Mouse (Mus musculus): ENCODE results near the gene Metap1d.

- TF ChIP-seq CTCF (IDR thresholded peaks at IDR 0.05; ENCODE audit: low read depth, low read length) (no peak), POLR2A (IDR thresholded peaks at IDR 0.05; ENCODE audit: extremely low read depth, insufficient read depth, low read length) (no peak)
These were observed 28.5 kb upstream of the Metap1d start for GRCm38 (mm10) chr2:71424545-71424944.

Data from liver, adult 2 months (tissue).